Mouse (Mus musculus) midbrain, postnatal 0 days (tissue): ENCODE measurements at regions not wholly inside any gene's neighbourhood (a gene's known extent, or its start where the extent isn't known, plus 50 kb on each side); places are given as distances from the start of the nearest gene placed in this dataset.

Experiments
- ATAC-seq: fragments of 200-750 bp; cut with Nextera tagmentation; 2 replicates; pipeline ENCODE4 v1.8.0; 2017; ENCODE audit warnings: moderate number of reproducible peaks, mild to moderate bottlenecking, moderate TSS enrichment, moderate library complexity; ENCODE audit not compliant: low FRiP score
- DNase-seq: peaks from one replicate; pipeline ENCODE4 v3.0.0-alpha.2; 2015; ENCODE audit warnings: low spot score
- H3K27ac ChIP-seq: fragments of 300-500 bp; sonication (generic); 2 replicates; pipeline ENCODE4 v1.5.1; 2014; ENCODE audit warnings: low read depth, mild to moderate bottlenecking, low read length, mixed read lengths
- H3K27me3 ChIP-seq: fragments of 300-500 bp; sonication (generic); 2 replicates; pipeline ENCODE4 v1.6.1; 2014; ENCODE audit warnings: low read length, control low read depth, mixed read lengths; ENCODE audit not compliant: insufficient read depth
- H3K36me3 ChIP-seq: fragments of 300-500 bp; sonication (generic); 2 replicates; pipeline ENCODE4 v1.6.1; 2014; ENCODE audit warnings: low read length, control low read depth, mixed read lengths; ENCODE audit not compliant: insufficient read depth
- H3K4me1 ChIP-seq: fragments of 300-500 bp; sonication (generic); 2 replicates; pipeline ENCODE4 v1.6.1; 2014; ENCODE audit warnings: mild to moderate bottlenecking, control low read depth, antibody characterized with exemption, low read length, mixed read lengths; ENCODE audit not compliant: insufficient read depth
- H3K4me2 ChIP-seq: fragments of 300-500 bp; sonication (generic); 2 replicates; pipeline ENCODE4 v1.6.1; 2014; ENCODE audit warnings: low read depth, mild to moderate bottlenecking, low read length, mixed read lengths; ENCODE audit not compliant: poor library complexity, severe bottlenecking
- H3K4me3 ChIP-seq: fragments of 300-500 bp; sonication (generic); 2 replicates; pipeline ENCODE4 v1.5.1; 2014; ENCODE audit warnings: low read depth, mild to moderate bottlenecking, low read length, moderate library complexity
- H3K9ac ChIP-seq: fragments of 300-500 bp; sonication (generic); replicated peaks from 2 replicates; pipeline ENCODE4 v1.6.1; 2014; ENCODE audit warnings: mild to moderate bottlenecking, low read length, moderate library complexity, mixed read lengths; ENCODE audit not compliant: poor library complexity, severe bottlenecking
- H3K9me3 ChIP-seq: fragments of 300-500 bp; sonication (generic); 2 replicates; pipeline ENCODE4 v1.6.1; 2016; ENCODE audit warnings: low read length, control low read depth
- CTCF ChIP-seq: IDR thresholded peaks from 2 replicates; pipeline ENCODE4 v1.5.1; 2016; ENCODE audit warnings: antibody characterized with exemption, mild to moderate bottlenecking
- WGBS: fragments of 180-500 bp; shearing (Covaris S2); extraction: QIAGEN DNeasy Blood & Tissue Kit; methylation state at CpG from one replicate; pipeline ENCODE4 v1.1.7; 2014; 5-methylcytosine and 5-hydroxymethylcytosine counted together

- ATAC-seq = no peak
- no peak; the same call in 1 of the 2 replicates for TF ChIP-seq CTCF
- Histone ChIP-seq H3K4me3 (no peak overlapping the region), H3K27ac (no peak overlapping the region), H3K9ac (no peak overlapping the region), H3K36me3 (no peaks in the 10 kb centered on the region), H3K4me2 (no peak overlapping the region), H3K9me3 (no peaks in the 10 kb centered on the region), H3K27me3 (no peaks in the 10 kb centered on the region), H3K4me1 (no peaks in the 10 kb centered on the region)
- DNase-seq = no peak
Observed at GRCm38 (mm10) chr10:65342513-65342912, 1252.4 kb upstream of the Lrrtm3 start.

- DNase-seq (peak; percentile 55), ATAC-seq (no peak)
- no peak overlapping the region for H3K9ac ChIP-seq
- no peaks in the 10 kb centered on the region for H3K36me3 ChIP-seq
- no peak for TF ChIP-seq CTCF
- H3K4me3 ChIP-seq = no peak overlapping the region
- H3K9me3 ChIP-seq = no peaks in the 10 kb centered on the region
- 73% methylated on average over 1 of the region's 1 CpGs for WGBS
- H3K4me2 ChIP-seq = no peak overlapping the region
- H3K27ac ChIP-seq = no peak overlapping the region
- H3K4me1 ChIP-seq = no peaks in the 10 kb centered on the region
- H3K27me3 ChIP-seq = no peaks in the 10 kb centered on the region
Observed at GRCm38 (mm10) chr10:65330345-65330744, 1240.3 kb upstream of the Lrrtm3 start.

DNA sequence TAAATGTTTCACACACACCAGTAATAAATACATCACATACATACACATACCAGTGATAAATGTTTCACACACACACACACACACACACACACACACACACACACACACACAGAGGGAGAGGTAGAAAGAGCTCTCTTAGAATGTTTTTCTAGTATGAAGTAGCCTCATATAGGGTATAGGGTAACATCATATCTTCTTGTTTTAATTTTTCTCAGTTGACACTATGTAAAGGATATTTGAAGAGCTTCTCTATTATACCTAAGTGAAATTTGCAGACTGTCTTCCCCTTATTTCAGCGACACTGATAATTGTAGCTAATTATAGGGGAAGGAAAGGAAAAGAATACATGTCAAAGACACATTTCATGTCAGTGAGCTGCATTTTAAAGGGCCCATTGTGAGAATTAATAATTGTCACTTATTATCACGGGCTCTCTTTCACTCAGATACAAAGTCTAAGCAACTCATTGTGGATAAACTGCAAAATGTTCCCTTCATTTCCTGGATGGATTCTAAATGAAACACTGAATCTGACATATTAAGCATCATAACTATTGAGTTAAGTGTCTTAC, 1234.8 kb upstream of the Lrrtm3 start:
- Histone ChIP-seq H3K4me1 (no peaks in the 10 kb centered on the region), H3K9me3 (no peaks in the 10 kb centered on the region), H3K4me2 (no peak overlapping the region), H3K27ac (no peak overlapping the region), H3K27me3 (no peaks in the 10 kb centered on the region), H3K9ac (no peak overlapping the region), H3K36me3 (no peaks in the 10 kb centered on the region), H3K4me3 (no peak overlapping the region)
- WGBS = 74% methylated on average over 2 of the region's 2 CpGs
- DNase-seq (no peak), ATAC-seq (no peak)
- TF ChIP-seq CTCF = no peak

- Histone ChIP-seq H3K4me2 (no peak overlapping the region), H3K9me3 (no peaks in the 10 kb centered on the region), H3K4me1 (no peaks in the 10 kb centered on the region), H3K27me3 (no peaks in the 10 kb centered on the region), H3K27ac (no peak overlapping the region), H3K9ac (no peak overlapping the region), H3K4me3 (no peak overlapping the region), H3K36me3 (no peaks in the 10 kb centered on the region)
- ATAC-seq = no peak
- no peak for DNase-seq
- WGBS = 94% methylated on average over 1 of the region's 1 CpGs
- TF ChIP-seq CTCF = no peak
Observed at GRCm38 (mm10) chr10:65298263-65298662, 1208.2 kb upstream of the Lrrtm3 start.
